11 mouse cellular contexts compared by ENCODE assay signal in the genomic region with DNA sequence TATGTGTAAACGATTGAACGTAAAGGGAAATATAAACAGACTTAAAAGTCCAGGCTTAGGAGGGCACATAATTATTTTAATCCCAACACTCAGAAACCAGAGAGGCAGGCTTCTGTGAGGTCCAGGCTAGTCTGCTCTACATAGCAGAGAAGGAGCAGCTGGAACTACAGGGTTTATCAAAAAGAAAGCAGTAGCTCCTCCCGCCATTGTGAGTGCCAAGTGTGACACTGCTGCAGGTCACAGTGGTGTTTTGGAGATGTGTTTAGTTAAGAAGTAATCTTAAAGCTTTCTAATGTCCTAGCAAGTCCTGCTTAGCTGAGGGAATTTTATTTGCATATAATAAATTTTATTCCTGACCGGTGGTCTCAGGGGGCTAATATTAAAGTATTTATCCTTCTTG. TPM values are rescaled to one million over a fixed set of nuclear protein-coding genes. Genes with fewer than 3 reads are reported as not detected.
DNase-seq lines count a peak whose midpoint lies in the region; ATAC-seq and TF ChIP-seq lines count a peak whose summit lies in the region.
"Had no signal": no experiment of that assay in that cellular context is flagged by ENCODE, and none has a peak within 500 bp of the region (broad histone marks: within the 10 kb centered on the region; RNA-seq: fewer than 3 reads in every experiment).

No protein-coding gene starts in this region.

- H3K27me3 ChIP-seq in kidney, adult 2 months (replicated peaks; ENCODE audit: control insufficient read depth, insufficient read depth, low read length): no peaks in the 10 kb centered on the region
- no peaks in the 10 kb centered on the region for H3K27me3 ChIP-seq in kidney, embryonic 16.5 days (ENCODE audit: insufficient read depth, low read length)
- H3K27me3 ChIP-seq in midbrain, embryonic 14.5 days (ENCODE audit: control insufficient read depth, insufficient read depth, low read length): no peaks in the 10 kb centered on the region
- no peaks in the 10 kb centered on the region for H3K27me3 ChIP-seq in midbrain, embryonic 10.5 days (ENCODE audit: low read depth, poor library complexity, severe bottlenecking)
- no peaks in the 10 kb centered on the region for H3K27me3 ChIP-seq in neural tube, embryonic 15.5 days (replicated peaks)
- no peaks in the 10 kb centered on the region for H3K27me3 ChIP-seq in thymus, adult 2 months (ENCODE audit: control insufficient read depth, insufficient read depth, low read length)

- no peaks in the 10 kb centered on the region for H3K9me3 ChIP-seq in kidney, embryonic 16.5 days (ENCODE audit: low read length)
- H3K9me3 ChIP-seq in midbrain, embryonic 14.5 days (ENCODE audit: control insufficient read depth, low read length): no peaks in the 10 kb centered on the region
- no peaks in the 10 kb centered on the region for H3K9me3 ChIP-seq in midbrain, embryonic 10.5 days (replicated peaks)
- no peaks in the 10 kb centered on the region for H3K9me3 ChIP-seq in neural tube, embryonic 15.5 days (replicated peaks)

- no peak overlapping the region for H3K27ac ChIP-seq in kidney, adult 2 months (ENCODE audit: insufficient read depth, low read depth, low read length)
- no peak overlapping the region for H3K27ac ChIP-seq in kidney, embryonic 16.5 days (ENCODE audit: low read length)
- H3K27ac ChIP-seq in midbrain, embryonic 14.5 days (replicated peaks; ENCODE audit: low read depth, low read length): no peak overlapping the region
- no peak overlapping the region for H3K27ac ChIP-seq in midbrain, embryonic 10.5 days (replicated peaks)
- H3K27ac ChIP-seq in neural tube, embryonic 15.5 days (replicated peaks): no peak overlapping the region
- H3K27ac ChIP-seq in thymus, adult 2 months (ENCODE audit: control insufficient read depth, insufficient read depth, low read length): no peak overlapping the region

- H3K4me2 ChIP-seq in kidney, embryonic 16.5 days (replicated peaks; ENCODE audit: low read depth, low read length): no peak overlapping the region
- H3K4me2 ChIP-seq in midbrain, embryonic 14.5 days (ENCODE audit: low read length): peak overlapping the region; percentile 29; the same call in 1 of the 2 replicates
- H3K4me2 ChIP-seq in neural tube, embryonic 15.5 days: peak overlapping the region; percentile 19; the same call in 1 of the 2 replicates

- TF ChIP-seq CTCF in kidney, adult 2 months (conservative IDR thresholded peaks at IDR 0.05; ENCODE audit: insufficient read depth, insufficient read length, low read depth, low read length): no peak
- TF ChIP-seq CTCF in thymus, adult 2 months (IDR thresholded peaks at IDR 0.05; ENCODE audit: borderline replicate concordance, control insufficient read depth, extremely low read depth, insufficient read depth, low read length, poor library complexity): no peak

- peaks cover 5% of the 10 kb centered on the region; the same call in 1 of the 2 replicates for H3K4me1 ChIP-seq in kidney, adult 2 months (ENCODE audit: control insufficient read depth, insufficient read depth, low read length)
- H3K4me1 ChIP-seq in kidney, embryonic 16.5 days (ENCODE audit: insufficient read depth, low read length): peaks cover 10% of the 10 kb centered on the region
- peaks cover 3% of the 10 kb centered on the region; the same call in 1 of the 2 replicates for H3K4me1 ChIP-seq in midbrain, embryonic 14.5 days (ENCODE audit: control insufficient read depth, insufficient read depth, low read length)
- H3K4me1 ChIP-seq in midbrain, embryonic 10.5 days: peaks cover 29% of the 10 kb centered on the region
- H3K4me1 ChIP-seq in neural tube, embryonic 15.5 days: 0 out of 2 replicates have a peak, but pooled peaks cover 5% of the 10 kb centered on the region
- H3K4me1 ChIP-seq in thymus, adult 2 months (replicated peaks; ENCODE audit: control insufficient read depth, insufficient read depth, low read length): peaks cover 5% of the 10 kb centered on the region; the same call in 1 of the 2 replicates

- no peak for ATAC-seq in kidney, embryonic 16.5 days (ENCODE audit: low FRiP score, low TSS enrichment)
- ATAC-seq in midbrain, embryonic 14.5 days (ENCODE audit: low FRiP score, low TSS enrichment): no peak
- no peak for ATAC-seq in neural tube, embryonic 15.5 days (ENCODE audit: low FRiP score)
- ATAC-seq: inflammation-experienced regulatory T-cells, adult 6 months had no signal

- peak; percentile 44 for DNase-seq in adrenal gland, postnatal 10 days
- DNase-seq in adrenal gland, postnatal 25 days: no peak
- peak; percentile 21 for DNase-seq in kidney, adult 2 months
- DNase-seq in midbrain, embryonic 14.5 days: no peak
- no peak for DNase-seq in midbrain, embryonic 10.5 days (ENCODE audit: low spot score)
- no peak for DNase-seq in thymus, adult 2 months
- DNase-seq: gastrocnemius, postnatal 25 days; thymus, postnatal 4 days had no signal

- H3K36me3 ChIP-seq in kidney, adult 2 months (ENCODE audit: control insufficient read depth, insufficient read depth, low read length): no peaks in the 10 kb centered on the region
- peaks cover 16% of the 10 kb centered on the region; the same call in 1 of the 2 replicates for H3K36me3 ChIP-seq in kidney, embryonic 16.5 days (ENCODE audit: insufficient read depth, low read length)
- peaks cover 2% of the 10 kb centered on the region; the same call in 1 of the 2 replicates for H3K36me3 ChIP-seq in midbrain, embryonic 14.5 days (ENCODE audit: control insufficient read depth, insufficient read depth, low read length)
- peaks cover 30% of the 10 kb centered on the region for H3K36me3 ChIP-seq in midbrain, embryonic 10.5 days
- H3K36me3 ChIP-seq in neural tube, embryonic 15.5 days: peaks cover 6% of the 10 kb centered on the region; the same call in 1 of the 2 replicates
- no peaks in the 10 kb centered on the region for H3K36me3 ChIP-seq in thymus, adult 2 months (ENCODE audit: control insufficient read depth, insufficient read depth, low read length)

- TF ChIP-seq POLR2A in kidney, adult 2 months (IDR thresholded peaks at IDR 0.05; ENCODE audit: low read depth, low read length): no peak
- TF ChIP-seq POLR2A in thymus, adult 2 months (IDR thresholded peaks at IDR 0.05; ENCODE audit: control insufficient read depth, extremely low read depth, insufficient read depth, low read length, poor library complexity): no peak

- 72% methylated on average over 4 of the region's 4 CpGs for WGBS in kidney, adult 2 months
- WGBS in kidney, embryonic 16.5 days: 57% methylated on average over 4 of the region's 4 CpGs
- 79% methylated on average over 4 of the region's 4 CpGs for whole genome bisulfite sequencing in midbrain, embryonic 14.5 days
- 82% methylated on average over 4 of the region's 4 CpGs for WGBS in midbrain, embryonic 10.5 days
- WGBS in neural tube, embryonic 15.5 days: 76% methylated on average over 4 of the region's 4 CpGs
- 90% methylated on average over 4 of the region's 4 CpGs for WGBS in thymus, adult 2 months

- H3K4me3 ChIP-seq in kidney, adult 2 months (ENCODE audit: insufficient read depth, low read depth, low read length): no peak overlapping the region
- no peak overlapping the region for H3K4me3 ChIP-seq in kidney, embryonic 16.5 days (ENCODE audit: low read length)
- H3K4me3 ChIP-seq in midbrain, embryonic 14.5 days (replicated peaks; ENCODE audit: low read depth, low read length): no peak overlapping the region
- no peak overlapping the region for H3K4me3 ChIP-seq in midbrain, embryonic 10.5 days
- H3K4me3 ChIP-seq in neural tube, embryonic 15.5 days (replicated peaks): no peak overlapping the region
- H3K4me3 ChIP-seq in thymus, adult 2 months (ENCODE audit: control insufficient read depth, insufficient read depth, low read length): no peak overlapping the region

- H3K9ac ChIP-seq in kidney, embryonic 16.5 days (replicated peaks; ENCODE audit: low read length): no peak overlapping the region
- H3K9ac ChIP-seq in midbrain, embryonic 14.5 days (replicated peaks; ENCODE audit: low read length): no peak overlapping the region
- H3K9ac ChIP-seq in neural tube, embryonic 15.5 days (replicated peaks): no peak overlapping the region

RNA-seq across cellular contexts. Expression of a gene that starts 2.7 kb away (rescaled TPM):
- 100 to 1,000 TPM in 1 of 2 experiments, 10 to 100 TPM in 1; 89.7 to 171 TPM for total RNA-seq in adrenal gland, postnatal 10 days (2021)
- total RNA-seq in adrenal gland, postnatal 25 days (2021): 95.2 and 98.7 TPM in 2 replicates
- polyA plus RNA-seq in kidney, adult 2 months (2012; rRNA removed): 29.3 and 37.6 TPM in 2 replicates
- polyA plus RNA-seq in kidney, embryonic 16.5 days (2015; fragmentation: Nextera tagmentation; extraction: Ambion mirVana): 27.4 and 28.6 TPM in 2 replicates
- polyA plus RNA-seq in midbrain, embryonic 14.5 days (2014; fragmentation: Nextera tagmentation; extraction: Ambion mirVana): 32.1 and 45.7 TPM in 2 replicates
- 36.0 and 40.9 TPM in 2 replicates for polyA plus RNA-seq in midbrain, embryonic 10.5 days (2016; fragmentation: Nextera tagmentation; extraction: Ambion mirVana)
- 29.3 and 29.5 TPM in 2 replicates for polyA plus RNA-seq in neural tube, embryonic 15.5 days (2015; fragmentation: Nextera tagmentation; extraction: Ambion mirVana)
- 12.5 and 16.7 TPM in 2 replicates for polyA plus RNA-seq in thymus, adult 2 months (2012; rRNA removed)

Comparison
In these comparisons a context has a peak if more than half of its experiments do, and no peak if none do; other contexts are left out.
1. DNase-seq: peak in adrenal gland, postnatal 10 days (single experiment) and kidney, adult 2 months (single experiment); none in adrenal gland, postnatal 25 days (single experiment), midbrain, embryonic 14.5 days (single experiment), midbrain, embryonic 10.5 days (single experiment) and thymus, adult 2 months (single experiment).